Mouse (Mus musculus) hindbrain, embryonic 15.5 days (tissue): ENCODE data around the gene Qsox2. TPM values are rescaled to one million over a fixed set of nuclear protein-coding genes. Genes with fewer than 3 reads are reported as not detected.

Experiments
- ATAC-seq: fragments of 200-750 bp; cut with Nextera tagmentation; 2 replicates; pipeline ENCODE4 v1.8.0; 2017; ENCODE audit warnings: low read depth, moderate number of reproducible peaks, moderate TSS enrichment; ENCODE audit not compliant: low FRiP score
- H3K27ac ChIP-seq: fragments of 300-500 bp; sonication (generic); replicated peaks from 2 replicates; pipeline ENCODE4 v1.5.1; 2015; ENCODE audit warnings: mild to moderate bottlenecking, inconsistent platforms
- H3K27me3 ChIP-seq: fragments of 300-500 bp; sonication (generic); 2 replicates; pipeline ENCODE4 v1.6.1; 2015; ENCODE audit warnings: control low read depth, inconsistent platforms
- H3K36me3 ChIP-seq: fragments of 300-500 bp; sonication (generic); 2 replicates; pipeline ENCODE4 v1.6.1; 2015; ENCODE audit warnings: control low read depth, inconsistent platforms
- H3K4me1 ChIP-seq: fragments of 300-500 bp; sonication (generic); replicated peaks from 2 replicates; pipeline ENCODE4 v1.6.1; 2015; ENCODE audit warnings: control low read depth, inconsistent platforms
- H3K4me2 ChIP-seq: fragments of 300-500 bp; sonication (generic); 2 replicates; pipeline ENCODE4 v1.6.1; 2015; ENCODE audit warnings: moderate library complexity, mild to moderate bottlenecking, inconsistent platforms
- H3K4me3 ChIP-seq: fragments of 300-500 bp; sonication (generic); 2 replicates; pipeline ENCODE4 v1.5.1; 2015; ENCODE audit warnings: mild to moderate bottlenecking, inconsistent platforms
- H3K9ac ChIP-seq: fragments of 300-500 bp; sonication (generic); 2 replicates; pipeline ENCODE4 v1.6.1; 2015; ENCODE audit warnings: inconsistent platforms
- H3K9me3 ChIP-seq: fragments of 300-500 bp; sonication (generic); 2 replicates; pipeline ENCODE4 v1.6.1; 2016; ENCODE audit warnings: control low read depth, inconsistent platforms
- WGBS: fragments of 180-500 bp; shearing (Covaris S2); methylation state at CpG from one replicate; pipeline ENCODE4 v1.1.7; 2015; 5-methylcytosine and 5-hydroxymethylcytosine counted together
- polyA plus RNA-seq: library from polyadenylated mRNA; unstranded; fragments of >200 nt; fragmentation: Nextera tagmentation; extraction: Ambion mirVana; gene quantifications from 2 replicates; pipeline ENCODE4 v1.2.1, GENCODE M21; 2015

Gene Qsox2
- 16.7 and 16.9 TPM in 2 replicates for polyA plus RNA-seq

GRCm38 (mm10) chr2:26237290-26237782 is at the start of gene Qsox2:
Gene Qsox2, minus strand, starts transcription at chr2:26237525.
- peaks cover 28% of the 10 kb centered on the region for H3K4me1 ChIP-seq
- peak; percentile 88 for ATAC-seq
- H3K4me3 ChIP-seq: peak within 1 kb of the TSS; percentile 95
- H3K9ac ChIP-seq: peak within 1 kb of the TSS; percentile 87
- 1% methylated on average over 36 of the region's 36 CpGs for WGBS
- no peaks in the 10 kb centered on the region for H3K36me3 ChIP-seq
- no peaks in the 10 kb centered on the region for H3K27me3 ChIP-seq
- H3K9me3 ChIP-seq: no peaks in the 10 kb centered on the region
- peak within 1 kb of the TSS; percentile 85 for H3K27ac ChIP-seq
- peak within 1 kb of the TSS; percentile 90 for H3K4me2 ChIP-seq

GRCm38 (mm10) chr2:26286391-26286790 is 49.1 kb upstream of the Qsox2 start:
- Histone ChIP-seq H3K27me3 (no peaks in the 10 kb centered on the region), H3K4me1 (peaks cover 6% of the 10 kb centered on the region), H3K9me3 (no peaks in the 10 kb centered on the region), H3K4me3 (no peak overlapping the region), H3K36me3 (no peaks in the 10 kb centered on the region), H3K4me2 (no peak overlapping the region), H3K9ac (no peak overlapping the region), H3K27ac (no peak overlapping the region)
- 35% methylated on average over 7 of the region's 7 CpGs for WGBS
- no peak for ATAC-seq

GRCm38 (mm10) chr2:26285804-26286203 is 48.5 kb upstream of the Qsox2 start:
- Histone ChIP-seq H3K9ac (no peak overlapping the region), H3K9me3 (no peaks in the 10 kb centered on the region), H3K36me3 (no peaks in the 10 kb centered on the region), H3K4me1 (peaks cover 6% of the 10 kb centered on the region), H3K27me3 (no peaks in the 10 kb centered on the region), H3K4me2 (no peak overlapping the region), H3K4me3 (no peak overlapping the region), H3K27ac (no peak overlapping the region)
- WGBS: 40% methylated on average over 7 of the region's 7 CpGs
- peak; percentile 45; the same call in 1 of the 2 replicates for ATAC-seq

- Histone ChIP-seq H3K27ac (no peak overlapping the region), H3K9ac (no peak overlapping the region), H3K27me3 (no peaks in the 10 kb centered on the region), H3K9me3 (no peaks in the 10 kb centered on the region), H3K4me3 (no peak overlapping the region), H3K4me2 (no peak overlapping the region), H3K4me1 (peaks cover 2% of the 10 kb centered on the region), H3K36me3 (no peaks in the 10 kb centered on the region)
- no peak for ATAC-seq
- 76% methylated on average over 11 of the region's 11 CpGs for WGBS
Measured at GRCm38 (mm10) chr2:26280594-26280993, 43.3 kb upstream of the Qsox2 start.

GRCm38 (mm10) chr2:26279712-26280111 is 42.4 kb upstream of the Qsox2 start:
- no peaks in the 10 kb centered on the region for H3K9me3 ChIP-seq
- no peak for ATAC-seq

GRCm38 (mm10) chr2:26273611-26274010 is 36.3 kb upstream of the Qsox2 start:
- peak; percentile 73; the same call in 1 of the 2 replicates for ATAC-seq
- WGBS: 24% methylated on average over 7 of the region's 7 CpGs
- no peaks in the 10 kb centered on the region for H3K9me3 ChIP-seq

More at GRCm38 (mm10) chr2:26279712-26280111, 42.4 kb upstream of the Qsox2 start:
- H3K4me3 ChIP-seq: no peak overlapping the region
- H3K9ac ChIP-seq: no peak overlapping the region
- H3K36me3 ChIP-seq: no peaks in the 10 kb centered on the region
- H3K4me1 ChIP-seq: no peaks in the 10 kb centered on the region
- no peaks in the 10 kb centered on the region for H3K27me3 ChIP-seq
- H3K4me2 ChIP-seq: no peak overlapping the region
- WGBS: 75% methylated on average over 3 of the region's 3 CpGs
- H3K27ac ChIP-seq: no peak overlapping the region

GRCm38 (mm10) chr2:26268216-26268615 is 30.9 kb upstream of the Qsox2 start:
- H3K9me3 ChIP-seq: no peaks in the 10 kb centered on the region
- H3K36me3 ChIP-seq: no peaks in the 10 kb centered on the region
- no peak overlapping the region for H3K9ac ChIP-seq
- H3K27me3 ChIP-seq: no peaks in the 10 kb centered on the region
- ATAC-seq: no peak
- H3K27ac ChIP-seq: no peak overlapping the region
- no peak overlapping the region for H3K4me2 ChIP-seq
- WGBS: 74% methylated on average over 3 of the region's 3 CpGs
- no peak overlapping the region for H3K4me3 ChIP-seq
- no peaks in the 10 kb centered on the region for H3K4me1 ChIP-seq

More at GRCm38 (mm10) chr2:26273611-26274010, 36.3 kb upstream of the Qsox2 start:
- no peak overlapping the region for H3K27ac ChIP-seq
- no peak overlapping the region for H3K9ac ChIP-seq
- H3K4me1 ChIP-seq: no peaks in the 10 kb centered on the region
- H3K4me3 ChIP-seq: no peak overlapping the region
- no peak overlapping the region for H3K4me2 ChIP-seq
- no peaks in the 10 kb centered on the region for H3K27me3 ChIP-seq
- H3K36me3 ChIP-seq: no peaks in the 10 kb centered on the region

GRCm38 (mm10) chr2:26266066-26266742 is 28.9 kb upstream of the Qsox2 start:
- H3K9me3 ChIP-seq: no peaks in the 10 kb centered on the region
- no peaks in the 10 kb centered on the region for H3K36me3 ChIP-seq
- no peak for ATAC-seq
- H3K27me3 ChIP-seq: no peaks in the 10 kb centered on the region
- H3K4me3 ChIP-seq: no peak overlapping the region
- H3K9ac ChIP-seq: no peak overlapping the region
- 88% methylated on average over 10 of the region's 10 CpGs for WGBS
- no peaks in the 10 kb centered on the region for H3K4me1 ChIP-seq
- H3K27ac ChIP-seq: no peak overlapping the region
- H3K4me2 ChIP-seq: no peak overlapping the region

- WGBS: 76% methylated on average over 2 of the region's 2 CpGs
- Histone ChIP-seq H3K36me3 (no peaks in the 10 kb centered on the region), H3K27me3 (no peaks in the 10 kb centered on the region), H3K4me2 (no peak overlapping the region), H3K4me3 (no peak overlapping the region), H3K9ac (no peak overlapping the region), H3K4me1 (no peaks in the 10 kb centered on the region), H3K9me3 (no peaks in the 10 kb centered on the region), H3K27ac (no peak overlapping the region)
- ATAC-seq: no peak
Measured at GRCm38 (mm10) chr2:26265095-26265494, 27.8 kb upstream of the Qsox2 start.

GRCm38 (mm10) chr2:26264646-26265045 is 27.3 kb upstream of the Qsox2 start:
- H3K9me3 ChIP-seq: no peaks in the 10 kb centered on the region
- ATAC-seq: no peak
- H3K4me3 ChIP-seq: no peak overlapping the region
- no peak overlapping the region for H3K4me2 ChIP-seq
- no peak overlapping the region for H3K27ac ChIP-seq
- no peaks in the 10 kb centered on the region for H3K27me3 ChIP-seq
- no peaks in the 10 kb centered on the region for H3K4me1 ChIP-seq
- 71% methylated on average over 4 of the region's 4 CpGs for WGBS
- no peak overlapping the region for H3K9ac ChIP-seq
- no peaks in the 10 kb centered on the region for H3K36me3 ChIP-seq

- Histone ChIP-seq H3K4me2 (no peak overlapping the region), H3K9me3 (no peaks in the 10 kb centered on the region), H3K4me3 (no peak overlapping the region), H3K27ac (no peak overlapping the region), H3K9ac (no peak overlapping the region), H3K27me3 (no peaks in the 10 kb centered on the region), H3K4me1 (no peaks in the 10 kb centered on the region), H3K36me3 (no peaks in the 10 kb centered on the region)
- 85% methylated on average over 16 of the region's 16 CpGs for WGBS
- no peak for ATAC-seq
Measured at GRCm38 (mm10) chr2:26257315-26258096, 20.2 kb upstream of the Qsox2 start.

- no peak for ATAC-seq
- WGBS: 40% methylated on average over 4 of the region's 4 CpGs
- no peaks in the 10 kb centered on the region for H3K36me3 ChIP-seq
- no peak overlapping the region for H3K27ac ChIP-seq
- H3K9ac ChIP-seq: no peak overlapping the region
- no peaks in the 10 kb centered on the region for H3K27me3 ChIP-seq
- H3K4me2 ChIP-seq: no peak overlapping the region
- H3K9me3 ChIP-seq: no peaks in the 10 kb centered on the region
- no peaks in the 10 kb centered on the region for H3K4me1 ChIP-seq
- H3K4me3 ChIP-seq: no peak overlapping the region
Measured at GRCm38 (mm10) chr2:26254816-26255215, 17.5 kb upstream of the Qsox2 start.
